Mouse (Mus musculus) spleen, adult 18-20 months (tissue): Measurements from ENCODE around the gene Batf3.

Experiments used
- DNase-seq, 2 experiments: peaks; one replicate each; pipeline ENCODE4 v3.0.0; 2022; ENCODE audit warnings: mixed read lengths in 2 of 2

Batf3 gene

DNA sequence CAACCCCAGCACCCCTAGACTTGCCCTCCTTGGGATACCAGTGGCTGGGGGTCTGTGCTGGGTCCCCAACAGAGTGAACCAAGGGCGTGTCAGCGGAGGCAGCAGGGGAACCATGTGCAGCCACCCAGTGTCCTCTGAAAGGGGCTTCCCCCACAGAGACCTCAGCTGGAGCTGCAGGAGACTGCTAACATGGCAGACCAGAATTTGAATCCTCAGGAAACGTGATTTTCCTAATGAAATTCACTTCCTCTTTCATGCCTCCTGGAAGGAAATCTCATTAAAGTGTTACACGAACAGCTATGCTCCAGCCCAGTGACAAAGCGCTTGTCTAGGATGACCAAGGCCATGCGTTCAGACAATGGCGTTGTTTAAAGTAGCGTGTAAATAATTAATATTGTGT is 10.7 kb upstream of the Batf3 start:
- DNase-seq, result no peak

- no peak for DNase-seq
Measured at GRCm38 (mm10) chr1:191087955-191088354, 9.7 kb upstream of the Batf3 start.

GRCm38 (mm10) chr1:191089355-191089754 is 8.3 kb upstream of the Batf3 start:
- no peak for DNase-seq

DNA sequence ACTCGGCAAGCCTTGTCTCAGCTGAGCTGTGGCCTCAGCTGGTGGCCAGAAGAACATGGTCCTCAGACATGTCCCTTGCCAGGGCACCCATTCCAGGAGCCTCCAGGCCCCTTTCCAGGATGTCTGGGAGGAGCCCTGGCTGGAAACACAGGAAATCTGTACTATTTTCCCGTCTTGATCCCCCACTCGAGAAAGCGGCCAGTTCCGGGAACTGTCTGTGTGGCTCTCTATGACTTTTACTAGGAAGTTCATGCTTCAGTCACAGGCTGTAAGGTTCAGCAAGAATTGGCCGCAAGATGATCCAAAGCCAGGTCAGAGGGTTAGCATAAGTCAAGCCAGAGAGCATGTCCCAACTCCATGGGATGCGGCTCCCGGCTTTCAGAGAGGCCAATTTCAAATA is 5.6 kb upstream of the Batf3 start:
- DNase-seq, result no peak

DNA sequence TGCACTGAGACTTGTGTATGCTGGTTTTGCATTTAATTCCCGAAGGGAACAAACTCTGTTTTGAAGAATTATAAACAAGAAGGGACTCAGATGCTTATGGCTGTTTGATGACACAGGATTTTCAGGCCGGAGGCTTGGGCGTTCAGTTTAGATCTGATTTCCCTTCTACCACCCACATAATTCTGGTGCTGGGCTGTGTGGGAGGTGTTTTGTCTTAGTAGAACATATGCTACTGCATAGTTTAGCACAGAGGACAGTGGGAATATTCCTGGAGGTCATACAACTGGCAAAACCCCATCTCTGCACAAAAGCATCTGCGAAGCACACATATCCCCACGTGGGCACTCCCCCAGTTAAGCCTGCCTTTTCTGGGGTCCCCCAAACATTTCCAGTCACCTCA is 4.1 kb upstream of the Batf3 start:
- no peak for DNase-seq

- no peak for DNase-seq
Measured at GRCm38 (mm10) chr1:191095019-191095418, 2.6 kb upstream of the Batf3 start.

GRCm38 (mm10) chr1:191096871-191097681 is 571 bp upstream of the Batf3 start:
- no peak for DNase-seq

DNA sequence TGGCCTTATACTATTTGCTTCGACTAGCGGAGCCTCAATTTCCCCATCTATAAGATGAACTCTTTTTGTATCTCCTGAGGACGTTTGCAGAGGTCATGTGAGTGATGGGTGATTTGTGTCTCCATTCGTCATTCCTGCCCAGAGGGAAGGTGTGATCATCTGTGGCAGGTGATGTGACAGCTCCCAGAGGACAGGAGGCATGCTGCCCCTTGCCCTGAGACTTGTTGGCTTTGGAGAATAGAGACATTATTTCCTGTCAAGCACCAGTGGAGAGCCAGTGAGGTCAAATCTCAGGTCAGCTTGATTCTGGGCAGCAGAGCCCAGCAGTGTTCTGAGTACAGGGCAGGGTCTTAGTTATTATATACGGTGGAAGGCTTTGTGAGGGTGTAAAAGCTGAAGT is 1.5 kb downstream of the Batf3 start:
- DNase-seq, result no peak

DNA sequence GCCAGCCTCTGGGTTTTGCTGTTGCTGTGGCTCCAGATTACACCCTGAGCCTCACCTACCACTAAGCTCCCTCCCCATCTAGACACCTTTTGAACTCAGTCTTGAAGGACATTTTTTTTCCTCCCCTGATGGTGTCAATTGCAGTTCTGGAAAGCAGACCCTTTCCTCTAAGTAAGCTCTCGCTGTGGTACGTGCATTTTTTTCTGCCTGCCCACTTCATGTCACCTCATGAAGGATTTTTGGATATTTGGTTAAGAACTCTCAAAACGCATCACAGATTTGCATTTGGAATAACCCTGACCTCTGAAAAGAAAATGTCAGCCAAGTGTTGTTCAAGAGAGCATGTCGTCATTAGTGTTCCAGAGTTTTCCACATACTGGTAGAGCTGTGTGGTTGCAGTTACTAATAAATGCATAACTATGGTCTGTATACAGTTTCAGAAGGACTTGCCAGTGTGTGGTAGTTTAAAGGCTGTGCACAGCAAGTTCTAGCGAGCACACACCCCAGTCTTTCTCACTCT is 2.2 kb downstream of the Batf3 start:
- DNase-seq, result no peak

DNA sequence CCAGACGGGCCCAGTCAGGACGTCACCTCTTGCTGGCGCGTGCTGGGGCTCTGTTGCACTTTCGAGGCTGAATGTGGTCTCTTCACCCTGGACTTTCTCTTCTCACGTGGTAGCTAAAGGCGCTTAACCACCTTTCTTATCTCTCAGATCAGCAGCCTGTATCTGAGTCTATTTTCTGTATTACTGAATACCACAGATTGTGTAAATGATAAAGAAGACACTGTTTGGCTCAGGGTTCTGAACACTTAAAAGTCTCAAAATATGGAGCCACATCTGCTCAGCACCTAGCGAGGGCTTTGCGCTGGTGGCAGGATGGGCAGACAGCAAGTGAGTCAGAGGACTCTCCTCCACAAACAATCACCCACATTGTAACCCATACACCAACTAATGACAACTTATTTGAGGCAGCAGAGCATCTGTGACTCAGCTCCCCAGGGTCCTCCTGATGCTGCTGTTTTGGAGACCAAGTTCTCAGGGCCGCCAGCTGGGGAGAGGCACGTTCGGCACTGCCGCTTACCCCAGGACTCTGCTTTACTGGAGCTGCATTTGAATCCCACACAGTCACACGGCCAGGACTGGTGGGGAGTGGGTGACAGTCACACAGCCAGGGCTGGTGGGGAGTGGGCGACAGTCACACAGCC is 5.2 kb downstream of the Batf3 start:
- no peak for DNase-seq

DNA sequence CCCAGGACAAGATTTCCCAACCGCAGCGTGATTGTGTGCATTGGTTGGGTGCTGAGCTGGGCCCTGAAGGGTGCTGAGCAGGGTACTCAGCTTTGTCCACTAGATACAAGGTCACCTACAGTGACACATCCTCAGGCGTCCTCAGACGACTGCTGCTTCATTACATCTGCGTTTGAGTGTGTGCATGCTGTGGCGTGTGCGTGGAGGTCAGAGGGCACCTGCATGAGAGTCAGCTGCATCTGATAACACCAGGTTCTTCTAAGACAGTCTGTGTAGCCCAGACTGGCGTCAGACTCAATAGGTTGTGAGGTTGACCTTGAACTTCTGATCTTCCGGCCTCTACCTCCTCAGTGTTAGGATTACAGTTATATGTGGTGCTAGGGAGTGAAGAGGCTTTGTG is 7.6 kb downstream of the Batf3 start:
- DNase-seq, result no peak

GRCm38 (mm10) chr1:191107306-191107705 is 9.7 kb downstream of the Batf3 start:
- DNase-seq, result no peak

GRCm38 (mm10) chr1:191109907-191110306 is 12.3 kb downstream of the Batf3 start:
- DNase-seq, result no peak

DNA sequence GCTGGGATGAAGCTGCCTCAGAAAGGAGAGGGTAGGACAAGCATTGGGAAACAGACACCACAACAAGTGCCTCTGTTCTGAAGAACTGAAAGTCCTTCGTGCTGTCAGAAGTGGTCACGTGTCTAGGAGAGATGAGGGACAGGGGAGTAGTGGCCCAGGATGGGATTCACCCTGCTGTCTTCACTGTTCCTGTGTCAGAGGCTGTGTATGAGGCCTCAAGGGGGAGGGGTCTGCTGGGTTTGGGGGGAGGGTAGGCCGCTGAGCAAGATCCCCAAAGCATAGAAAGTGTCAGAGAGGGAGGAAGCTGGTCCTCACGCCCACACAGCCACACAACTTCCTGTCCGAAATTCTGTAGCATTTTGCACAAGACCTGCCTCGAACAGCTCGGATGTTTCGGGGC is 13.5 kb downstream of the Batf3 start:
- DNase-seq, result peak in 1 of 2 experiments; percentile 38

- DNase-seq, result peak in 1 of 2 experiments; percentile 22
Measured at GRCm38 (mm10) chr1:191114868-191115267, 17.2 kb downstream of the Batf3 start.

DNA sequence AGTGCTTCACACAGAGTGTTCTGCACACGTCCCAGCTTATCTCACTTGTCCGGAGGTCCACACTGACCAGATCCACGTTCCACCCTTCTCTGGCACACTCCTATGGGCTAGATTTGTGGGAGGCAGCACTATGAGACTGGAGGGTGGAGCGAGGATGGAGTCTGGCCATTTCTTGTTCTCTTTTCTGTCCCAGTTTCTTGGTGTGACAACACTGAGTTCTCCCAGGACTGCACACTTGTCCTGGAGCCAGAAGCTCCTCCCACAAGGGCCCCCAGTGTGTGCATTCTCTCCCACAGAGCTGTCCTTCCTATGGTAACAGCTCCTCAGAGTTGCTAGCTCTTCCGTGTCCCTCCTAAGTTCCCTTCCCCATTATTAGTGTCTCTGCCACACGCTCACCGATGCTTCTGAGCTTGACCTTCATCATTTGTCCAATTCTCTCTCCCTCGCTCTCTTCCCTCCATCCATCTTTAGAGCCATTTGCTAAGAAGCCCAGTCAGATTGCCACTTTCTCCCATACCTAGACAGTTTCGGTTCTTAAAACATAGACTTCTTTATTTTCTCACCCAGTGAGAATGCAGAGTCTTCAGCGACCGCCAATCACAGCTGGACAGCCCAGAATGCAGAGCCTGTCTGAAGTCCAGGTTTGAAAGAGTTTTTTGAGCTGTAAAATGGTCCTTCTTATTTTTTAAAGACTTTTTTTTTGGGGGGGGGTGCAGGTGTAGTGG is 18.0 kb downstream of the Batf3 start:
- no peak for DNase-seq

DNA sequence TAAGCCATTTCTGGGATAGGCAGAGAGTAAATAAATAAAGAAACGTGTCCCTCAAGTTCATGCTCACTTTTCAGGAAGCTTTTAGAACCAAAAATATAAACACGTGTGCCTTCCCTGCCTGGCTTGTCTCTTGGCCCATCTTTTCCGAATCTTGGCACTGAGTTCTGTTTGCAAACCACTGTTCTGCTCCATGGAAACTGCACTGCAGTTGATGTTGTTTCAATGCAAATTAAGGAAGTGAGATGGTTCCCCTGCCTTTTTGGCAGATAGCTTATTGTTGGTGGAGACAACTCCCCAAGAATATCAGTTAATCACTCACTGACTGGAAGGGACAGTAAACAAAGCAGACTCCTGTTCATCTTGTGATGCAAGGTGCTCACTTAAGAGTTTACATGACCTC is 25.1 kb downstream of the Batf3 start:
- DNase-seq, result no peak

GRCm38 (mm10) chr1:191123696-191124095 is 26.0 kb downstream of the Batf3 start:
- DNase-seq, result no peak

GRCm38 (mm10) chr1:191124288-191124687 is 26.6 kb downstream of the Batf3 start:
- DNase-seq, result no peak

- peak; percentile 57 to 83 for DNase-seq
Measured at GRCm38 (mm10) chr1:191125811-191126638, 28.4 kb downstream of the Batf3 start.

GRCm38 (mm10) chr1:191131692-191132091 is 34.0 kb downstream of the Batf3 start:
- DNase-seq, result no peak

GRCm38 (mm10) chr1:191132240-191132639 is 34.6 kb downstream of the Batf3 start:
- no peak for DNase-seq

DNA sequence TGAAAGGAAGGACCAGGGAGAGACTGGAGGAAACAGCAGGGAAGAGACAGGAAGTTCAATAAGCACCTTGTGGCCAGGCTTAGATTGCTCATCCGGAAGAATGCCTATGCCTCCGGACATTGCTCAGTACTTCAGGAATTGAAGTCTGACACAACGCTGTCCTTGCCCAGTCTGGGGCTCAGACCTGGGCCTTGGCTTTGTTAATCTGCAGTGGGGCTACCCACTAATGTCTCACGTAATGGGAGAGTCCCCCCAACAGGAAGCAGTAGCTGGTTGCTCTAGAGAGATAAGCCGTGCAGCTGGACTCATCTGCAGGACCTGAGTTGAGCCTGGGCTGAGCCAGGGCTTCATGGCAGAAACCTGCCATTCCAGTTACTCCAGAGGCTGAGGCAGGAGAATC is 35.3 kb downstream of the Batf3 start:
- no peak for DNase-seq
